Mouse (Mus musculus): ENCODE results near the gene Golph3l. TPM values are rescaled to one million over a fixed set of nuclear protein-coding genes. Genes with fewer than 3 reads are reported as not detected.
A peak's percentile ranks its signal among the peaks of the same experiment; 100 is the strongest.

The Golph3l gene
- polyA plus RNA-seq, 1 experiment from 2014 or later: 34.8 TPM

DNA sequence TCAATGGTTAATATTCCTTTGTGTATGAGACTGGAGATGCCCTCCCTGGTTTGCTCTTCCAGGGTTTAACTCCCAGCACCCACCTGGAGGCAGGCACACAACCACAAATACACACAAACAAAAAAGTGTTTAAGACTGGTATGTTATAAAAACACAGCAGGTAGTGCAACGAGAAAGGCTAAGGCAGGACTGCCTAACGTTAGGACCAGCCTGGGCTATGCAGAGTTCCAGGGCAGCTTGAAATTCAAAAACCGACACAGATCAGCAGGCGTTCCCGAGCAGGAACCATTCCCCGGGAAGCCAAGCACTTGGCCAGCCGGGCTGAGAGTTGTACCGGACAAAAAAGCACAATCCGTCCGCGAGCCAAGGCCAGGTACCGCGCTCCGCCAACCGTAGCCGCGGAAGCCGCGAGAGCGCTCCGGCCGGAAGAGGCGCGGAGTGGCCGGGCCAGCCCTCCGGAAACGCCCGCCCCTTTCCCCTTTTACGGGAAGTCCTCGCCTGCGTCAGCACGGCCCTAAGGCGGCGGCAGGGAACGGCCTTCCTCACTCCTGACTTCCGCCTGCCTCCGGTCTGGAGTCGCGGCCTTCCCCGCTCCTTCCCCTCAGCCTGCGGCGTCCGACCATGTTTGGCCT, 69.6 kb downstream of the Golph3l start, which contains the start of gene Mcl1:
TSS of gene Mcl1 (plus strand) at position 553 of the 632 bp plus-strand sequence.
- H3K9ac ChIP-seq: peak within 1 kb of the TSS; percentile 100
- H3K4me1 ChIP-seq: peaks cover 32% of the 10 kb centered on the region
- H3K27ac ChIP-seq: peak within 1 kb of the TSS; percentile 99
- H3K9me3 ChIP-seq: no peaks in the 10 kb centered on the region
- peak within 1 kb of the TSS; percentile 88 for H3K4me2 ChIP-seq (replicated peaks)
- peak within 1 kb of the TSS; percentile 95 for H3K4me3 ChIP-seq
- no peaks in the 10 kb centered on the region for H3K27me3 ChIP-seq
- H3K36me3 ChIP-seq: peaks cover 21% of the 10 kb centered on the region
- ATAC-seq (ENCODE audit: insufficient number of reproducible peaks, insufficient read depth, low FRiP score, low TSS enrichment): peak; percentile 96
- WGBS: under 1% methylated on average over 43 of the region's 43 CpGs

DNA sequence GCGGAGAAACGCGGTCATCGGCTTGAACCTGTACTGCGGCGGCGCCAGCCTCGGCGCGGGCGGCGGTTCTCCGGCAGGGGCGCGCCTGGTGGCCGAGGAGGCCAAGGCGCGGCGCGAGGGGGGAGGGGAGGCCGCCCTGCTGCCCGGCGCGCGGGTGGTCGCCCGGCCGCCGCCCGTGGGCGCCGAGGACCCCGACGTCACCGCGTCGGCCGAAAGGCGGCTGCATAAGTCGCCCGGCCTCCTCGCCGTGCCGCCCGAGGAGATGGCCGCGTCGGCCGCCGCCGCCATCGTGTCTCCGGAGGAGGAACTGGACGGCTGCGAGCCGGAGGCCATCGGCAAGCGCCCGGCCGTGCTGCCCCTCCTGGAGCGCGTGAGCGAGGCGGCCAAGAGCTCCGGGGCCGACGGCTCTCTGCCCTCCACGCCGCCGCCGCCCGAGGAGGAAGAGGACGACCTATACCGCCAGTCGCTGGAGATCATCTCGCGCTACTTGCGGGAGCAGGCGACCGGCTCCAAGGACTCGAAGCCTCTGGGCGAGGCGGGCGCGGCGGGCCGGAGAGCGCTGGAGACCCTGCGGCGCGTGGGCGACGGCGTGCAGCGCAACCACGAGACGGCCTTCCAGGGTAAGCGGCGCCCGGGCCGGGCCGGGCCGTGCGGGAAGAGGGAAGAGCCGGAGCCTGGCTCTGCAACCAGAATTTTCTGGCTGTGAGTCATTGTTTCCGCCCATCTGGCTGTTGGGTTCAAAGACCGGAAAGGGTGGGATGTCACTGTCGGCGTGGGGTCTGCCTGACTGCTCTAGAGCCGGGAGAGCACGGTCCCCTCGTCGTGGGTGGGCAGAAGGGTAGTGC, 70.4 kb downstream of the Golph3l start:
- Histone ChIP-seq H3K4me3 (peak overlapping the region; percentile 95), H3K4me2 (replicated peaks) (peak overlapping the region; percentile 88), H3K36me3 (peaks cover 28% of the 10 kb centered on the region), H3K27ac (peak overlapping the region; percentile 99), H3K27me3 (no peaks in the 10 kb centered on the region), H3K4me1 (peaks cover 28% of the 10 kb centered on the region), H3K9me3 (no peaks in the 10 kb centered on the region), H3K9ac (peak overlapping the region; percentile 100)
- ATAC-seq (ENCODE audit: insufficient number of reproducible peaks, insufficient read depth, low FRiP score, low TSS enrichment): peak; percentile 38
- WGBS: under 1% methylated on average over 92 of the region's 113 CpGs

GRCm38 (mm10) chr3:95659948-95660347, 71.2 kb downstream of the Golph3l start:
- Histone ChIP-seq H3K9me3 (no peaks in the 10 kb centered on the region), H3K4me3 (peak overlapping the region; percentile 95), H3K27me3 (no peaks in the 10 kb centered on the region), H3K4me2 (replicated peaks) (peak overlapping the region; percentile 88), H3K4me1 (peaks cover 30% of the 10 kb centered on the region), H3K36me3 (peaks cover 35% of the 10 kb centered on the region), H3K9ac (peak overlapping the region; percentile 100), H3K27ac (peak overlapping the region; percentile 99)
- WGBS: 3% methylated on average over 8 of the region's 8 CpGs
- ATAC-seq (ENCODE audit: insufficient number of reproducible peaks, insufficient read depth, low FRiP score, low TSS enrichment): no peak

- H3K27ac ChIP-seq: no peak overlapping the region
- peak overlapping the region; percentile 95 for H3K4me3 ChIP-seq
- WGBS: 46% methylated on average over 2 of the region's 2 CpGs
- peaks cover 42% of the 10 kb centered on the region for H3K36me3 ChIP-seq
- peaks cover 34% of the 10 kb centered on the region for H3K4me1 ChIP-seq
- peak overlapping the region; percentile 100 for H3K9ac ChIP-seq
- no peaks in the 10 kb centered on the region for H3K9me3 ChIP-seq
- H3K27me3 ChIP-seq: no peaks in the 10 kb centered on the region
- no peak for ATAC-seq (ENCODE audit: insufficient number of reproducible peaks, insufficient read depth, low FRiP score, low TSS enrichment)
- peak overlapping the region; percentile 88 for H3K4me2 ChIP-seq (replicated peaks)
Measured at GRCm38 (mm10) chr3:95660788-95661478, 72.2 kb downstream of the Golph3l start.

DNA sequence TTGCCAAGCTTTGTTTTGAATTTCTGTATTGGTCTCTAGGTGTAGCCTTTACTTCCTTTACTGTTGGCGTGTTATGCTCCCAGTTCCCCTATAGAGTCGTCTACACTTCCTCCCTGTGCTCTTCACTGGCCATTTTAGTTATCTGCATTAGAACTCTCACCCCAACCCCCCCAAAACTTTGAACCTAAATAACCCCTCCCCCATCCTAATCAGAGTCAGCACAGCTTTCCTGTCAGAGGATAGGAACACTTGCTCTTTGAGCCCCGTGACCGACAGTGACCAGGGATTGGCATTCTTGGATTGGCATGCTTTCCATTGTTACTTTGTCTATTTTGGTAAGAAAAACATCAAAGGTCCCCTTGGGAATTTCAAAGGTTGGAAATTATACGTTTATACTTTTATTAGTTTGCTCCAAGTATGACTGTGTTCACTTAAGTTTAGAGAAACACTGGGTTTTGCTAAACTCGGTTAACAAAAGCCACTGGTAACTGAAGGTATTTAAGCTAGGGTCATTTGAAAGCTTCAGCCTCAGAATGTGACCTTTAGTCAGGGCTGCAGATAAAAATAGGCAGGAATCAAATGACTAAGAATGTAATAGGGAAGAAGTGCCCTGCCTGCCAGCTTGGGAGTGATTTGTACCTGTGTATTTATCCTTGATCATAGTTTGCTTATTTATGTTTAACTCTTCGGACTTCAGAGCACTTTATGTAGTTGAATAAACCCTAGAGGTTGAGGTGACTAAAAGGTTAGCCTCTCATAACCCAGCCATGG, 73.4 kb downstream of the Golph3l start:
- 49% methylated on average over 7 of the region's 7 CpGs for WGBS
- H3K4me1 ChIP-seq: peaks cover 41% of the 10 kb centered on the region
- H3K4me3 ChIP-seq: no peak overlapping the region
- H3K9me3 ChIP-seq: no peaks in the 10 kb centered on the region
- ATAC-seq (ENCODE audit: insufficient number of reproducible peaks, insufficient read depth, low FRiP score, low TSS enrichment): no peak
- no peak overlapping the region for H3K9ac ChIP-seq
- H3K4me2 ChIP-seq (replicated peaks): peak overlapping the region; percentile 30
- peaks cover 42% of the 10 kb centered on the region for H3K36me3 ChIP-seq
- H3K27ac ChIP-seq: no peak overlapping the region
- no peaks in the 10 kb centered on the region for H3K27me3 ChIP-seq

- Histone ChIP-seq H3K27ac (no peak overlapping the region), H3K9me3 (no peaks in the 10 kb centered on the region), H3K4me2 (replicated peaks) (no peak overlapping the region), H3K4me3 (no peak overlapping the region), H3K4me1 (peaks cover 48% of the 10 kb centered on the region), H3K36me3 (peaks cover 42% of the 10 kb centered on the region), H3K27me3 (no peaks in the 10 kb centered on the region), H3K9ac (no peak overlapping the region)
- 81% methylated on average over 7 of the region's 7 CpGs for WGBS
- ATAC-seq (ENCODE audit: insufficient number of reproducible peaks, insufficient read depth, low FRiP score, low TSS enrichment): no peak
Measured at GRCm38 (mm10) chr3:95662724-95663449, 74.2 kb downstream of the Golph3l start.

DNA sequence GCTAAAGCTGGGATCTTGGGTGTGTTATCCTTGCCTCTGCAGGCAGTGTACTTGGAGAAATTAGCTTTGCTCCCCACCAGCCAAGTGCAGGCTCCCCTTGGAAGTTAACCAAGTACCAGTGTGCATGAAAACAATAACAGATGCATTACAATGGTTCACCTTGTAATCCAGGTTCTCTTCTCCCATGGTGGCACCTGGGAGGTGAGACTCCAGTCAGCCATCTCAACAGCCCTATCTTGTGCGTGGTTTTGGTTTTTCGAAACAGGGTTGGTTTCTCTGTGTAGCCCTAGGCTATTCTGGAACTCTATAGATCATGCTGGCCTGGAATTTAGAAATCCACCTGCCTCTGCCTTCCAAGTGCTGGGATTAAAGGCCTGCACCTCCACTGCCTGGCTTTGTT, 74.8 kb downstream of the Golph3l start:
- Histone ChIP-seq H3K4me2 (replicated peaks) (no peak overlapping the region), H3K27me3 (no peaks in the 10 kb centered on the region), H3K27ac (no peak overlapping the region), H3K36me3 (peaks cover 42% of the 10 kb centered on the region), H3K9ac (no peak overlapping the region), H3K9me3 (no peaks in the 10 kb centered on the region), H3K4me3 (no peak overlapping the region), H3K4me1 (peaks cover 54% of the 10 kb centered on the region)
- WGBS: 84% methylated on average over 2 of the region's 2 CpGs
- no peak for ATAC-seq (ENCODE audit: insufficient number of reproducible peaks, insufficient read depth, low FRiP score, low TSS enrichment)

- Histone ChIP-seq H3K4me3 (no peak overlapping the region), H3K9me3 (no peaks in the 10 kb centered on the region), H3K4me1 (peaks cover 57% of the 10 kb centered on the region), H3K27me3 (no peaks in the 10 kb centered on the region), H3K4me2 (replicated peaks) (no peak overlapping the region), H3K9ac (no peak overlapping the region), H3K36me3 (peaks cover 42% of the 10 kb centered on the region), H3K27ac (no peak overlapping the region)
- ATAC-seq (ENCODE audit: insufficient number of reproducible peaks, insufficient read depth, low FRiP score, low TSS enrichment): no peak
- WGBS: 90% methylated on average over 3 of the region's 3 CpGs
Measured at GRCm38 (mm10) chr3:95663969-95664608, 75.4 kb downstream of the Golph3l start.

- peaks cover 48% of the 10 kb centered on the region for H3K36me3 ChIP-seq
- H3K9me3 ChIP-seq: no peaks in the 10 kb centered on the region
- no peak overlapping the region for H3K4me2 ChIP-seq (replicated peaks)
- WGBS: 88% methylated on average over 4 of the region's 4 CpGs
- H3K9ac ChIP-seq: no peak overlapping the region
- ATAC-seq (ENCODE audit: insufficient number of reproducible peaks, insufficient read depth, low FRiP score, low TSS enrichment): no peak
- H3K4me3 ChIP-seq: no peak overlapping the region
- H3K27me3 ChIP-seq: no peaks in the 10 kb centered on the region
- H3K4me1 ChIP-seq: peaks cover 57% of the 10 kb centered on the region
- no peak overlapping the region; the same call in 1 of the 2 replicates for H3K27ac ChIP-seq
Measured at GRCm38 (mm10) chr3:95664940-95665352, 76.2 kb downstream of the Golph3l start.

DNA sequence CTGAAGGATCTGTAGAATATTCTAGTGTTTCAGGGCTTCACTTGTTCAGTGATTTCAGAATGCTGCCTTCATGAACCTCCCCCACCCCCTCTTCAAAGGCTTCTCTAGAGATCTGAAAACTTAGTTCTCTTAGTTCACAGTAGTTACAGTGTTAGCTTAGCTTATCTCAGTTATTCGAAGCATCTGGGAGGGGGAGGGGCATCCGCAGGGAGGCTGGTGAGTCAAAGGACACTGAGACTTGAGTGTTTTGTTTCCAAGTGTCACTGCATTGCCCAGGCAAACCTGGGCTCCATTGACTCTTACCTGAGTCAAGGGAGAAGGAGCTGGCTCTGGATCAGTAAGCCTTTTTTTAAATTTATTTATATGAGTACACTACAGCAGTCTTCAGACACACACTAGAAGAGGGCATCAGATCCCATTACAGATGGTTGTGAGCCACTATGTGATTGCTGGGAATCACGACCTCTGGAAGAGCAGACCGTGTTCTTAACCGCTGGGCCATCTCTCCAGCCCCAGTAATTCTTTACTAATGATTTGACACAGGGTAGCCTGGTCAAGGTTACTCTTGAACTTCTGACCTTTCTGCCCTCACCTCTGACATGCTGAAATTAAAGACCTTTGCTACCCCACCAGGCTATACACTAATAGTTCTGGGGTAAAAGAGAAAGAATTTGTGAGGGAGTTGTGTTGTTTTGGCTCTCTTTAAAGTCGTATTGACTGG, 77.5 kb downstream of the Golph3l start:
- no peak for ATAC-seq (ENCODE audit: insufficient number of reproducible peaks, insufficient read depth, low FRiP score, low TSS enrichment)
- Histone ChIP-seq H3K4me2 (replicated peaks) (no peak overlapping the region), H3K27ac (0 out of 2 replicates have a peak overlapping the region, but pooled peaks have one; percentile 31), H3K9ac (no peak overlapping the region), H3K4me1 (peaks cover 47% of the 10 kb centered on the region), H3K27me3 (no peaks in the 10 kb centered on the region), H3K36me3 (peaks cover 46% of the 10 kb centered on the region), H3K4me3 (no peak overlapping the region), H3K9me3 (no peaks in the 10 kb centered on the region)
- 27% methylated on average over 6 of the region's 6 CpGs for WGBS
